Mouse (Mus musculus): ENCODE measurements at regions not wholly inside any gene's neighbourhood (a gene's known extent, or its start where the extent isn't known, plus 50 kb on each side); places are given as distances from the start of the nearest gene placed in this dataset.

GRCm38 (mm10) chr5:120325386-120325910 lies 106.1 kb upstream of the Lhx5 start:
- WGBS: 42% methylated on average over 16 of the region's 16 CpGs

DNA sequence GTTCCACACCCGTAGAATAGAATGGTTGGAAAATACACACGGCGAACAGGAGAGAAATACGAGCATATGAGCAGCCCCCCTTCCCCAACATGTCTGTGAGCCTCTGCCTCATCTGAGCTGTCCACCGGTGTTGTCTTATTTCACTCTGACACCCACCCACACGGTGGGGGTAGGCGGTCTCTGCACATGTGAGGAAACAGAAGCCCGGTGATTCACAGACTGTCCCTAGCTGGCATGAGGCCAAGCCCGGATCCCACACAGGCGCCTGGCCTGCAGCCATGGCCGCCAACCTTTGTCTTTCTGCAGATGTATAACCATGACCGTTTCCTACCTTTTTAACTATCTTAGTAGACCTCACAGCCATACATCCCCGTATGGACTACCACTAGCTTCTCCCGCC lies 99.5 kb upstream of the Lhx5 start:
- Histone ChIP-seq H3K9ac (ENCODE audit: low read length) (no peak overlapping the region), H3K36me3 (ENCODE audit: control insufficient read depth, insufficient read depth, low read length) (no peaks in the 10 kb centered on the region), H3K9me3 (replicated peaks; ENCODE audit: control insufficient read depth, low read length) (no peaks in the 10 kb centered on the region), H3K4me1 (ENCODE audit: control insufficient read depth, insufficient read depth, low read length) (no peaks in the 10 kb centered on the region), H3K4me3 (replicated peaks; ENCODE audit: low read length) (no peak overlapping the region), H3K27me3 (ENCODE audit: control insufficient read depth, insufficient read depth, low read length) (peaks cover 7% of the 10 kb centered on the region; the same call in 1 of the 2 replicates), H3K4me2 (ENCODE audit: low read depth, low read length) (no peak overlapping the region), H3K27ac (ENCODE audit: low read length) (no peak overlapping the region)
- no peak for ATAC-seq (ENCODE audit: insufficient read depth, low FRiP score)
- 57% methylated on average over 14 of the region's 14 CpGs for WGBS

More at GRCm38 (mm10) chr5:120325386-120325910, 106.1 kb upstream of the Lhx5 start:
- Histone ChIP-seq H3K36me3 (ENCODE audit: control insufficient read depth, insufficient read depth, low read length) (no peaks in the 10 kb centered on the region), H3K9me3 (replicated peaks; ENCODE audit: control insufficient read depth, low read length) (no peaks in the 10 kb centered on the region), H3K27me3 (ENCODE audit: control insufficient read depth, insufficient read depth, low read length) (peaks cover 7% of the 10 kb centered on the region; the same call in 1 of the 2 replicates), H3K4me3 (replicated peaks; ENCODE audit: low read length) (no peak overlapping the region), H3K4me2 (ENCODE audit: low read depth, low read length) (no peak overlapping the region), H3K4me1 (ENCODE audit: control insufficient read depth, insufficient read depth, low read length) (0 out of 2 replicates have a peak, but pooled peaks cover 2% of the 10 kb centered on the region), H3K27ac (ENCODE audit: low read length) (no peak overlapping the region), H3K9ac (ENCODE audit: low read length) (no peak overlapping the region)
- ATAC-seq (ENCODE audit: insufficient read depth, low FRiP score): no peak

- no peak overlapping the region for H3K4me2 ChIP-seq (ENCODE audit: low read depth, low read length)
- peaks cover 7% of the 10 kb centered on the region; the same call in 1 of the 2 replicates for H3K27me3 ChIP-seq (ENCODE audit: control insufficient read depth, insufficient read depth, low read length)
- H3K36me3 ChIP-seq (ENCODE audit: control insufficient read depth, insufficient read depth, low read length): no peaks in the 10 kb centered on the region
- H3K4me1 ChIP-seq (ENCODE audit: control insufficient read depth, insufficient read depth, low read length): no peaks in the 10 kb centered on the region
- WGBS: 70% methylated on average over 2 of the region's 2 CpGs
- ATAC-seq (ENCODE audit: insufficient read depth, low FRiP score): no peak
- H3K27ac ChIP-seq (ENCODE audit: low read length): no peak overlapping the region
- H3K9me3 ChIP-seq (replicated peaks; ENCODE audit: control insufficient read depth, low read length): no peaks in the 10 kb centered on the region
- H3K9ac ChIP-seq (ENCODE audit: low read length): no peak overlapping the region
- H3K4me3 ChIP-seq (replicated peaks; ENCODE audit: low read length): no peak overlapping the region
These were observed 92.3 kb upstream of the Lhx5 start for GRCm38 (mm10) chr5:120339162-120339561.

GRCm38 (mm10) chr5:120340696-120341231 lies 90.7 kb upstream of the Lhx5 start:
- 37% methylated on average over 3 of the region's 3 CpGs for WGBS
- no peak overlapping the region for H3K4me2 ChIP-seq (ENCODE audit: low read depth, low read length)

GRCm38 (mm10) chr5:120350461-120350860 lies 81.0 kb upstream of the Lhx5 start:
- Histone ChIP-seq H3K36me3 (ENCODE audit: control insufficient read depth, insufficient read depth, low read length) (no peaks in the 10 kb centered on the region), H3K27ac (ENCODE audit: low read length) (no peak overlapping the region), H3K9ac (ENCODE audit: low read length) (no peak overlapping the region), H3K9me3 (replicated peaks; ENCODE audit: control insufficient read depth, low read length) (no peaks in the 10 kb centered on the region), H3K4me1 (ENCODE audit: control insufficient read depth, insufficient read depth, low read length) (no peaks in the 10 kb centered on the region), H3K27me3 (ENCODE audit: control insufficient read depth, insufficient read depth, low read length) (no peaks in the 10 kb centered on the region), H3K4me3 (replicated peaks; ENCODE audit: low read length) (no peak overlapping the region), H3K4me2 (ENCODE audit: low read depth, low read length) (no peak overlapping the region)
- no peak for ATAC-seq (ENCODE audit: insufficient read depth, low FRiP score)
- 78% methylated on average over 3 of the region's 3 CpGs for WGBS

More at GRCm38 (mm10) chr5:120340696-120341231, 90.7 kb upstream of the Lhx5 start:
- Histone ChIP-seq H3K36me3 (ENCODE audit: control insufficient read depth, insufficient read depth, low read length) (no peaks in the 10 kb centered on the region), H3K4me3 (replicated peaks; ENCODE audit: low read length) (no peak overlapping the region), H3K27ac (ENCODE audit: low read length) (no peak overlapping the region), H3K4me1 (ENCODE audit: control insufficient read depth, insufficient read depth, low read length) (no peaks in the 10 kb centered on the region), H3K27me3 (ENCODE audit: control insufficient read depth, insufficient read depth, low read length) (no peaks in the 10 kb centered on the region), H3K9me3 (replicated peaks; ENCODE audit: control insufficient read depth, low read length) (no peaks in the 10 kb centered on the region), H3K9ac (ENCODE audit: low read length) (no peak overlapping the region)
- no peak for ATAC-seq (ENCODE audit: insufficient read depth, low FRiP score)

GRCm38 (mm10) chr5:120351827-120352226 lies 79.7 kb upstream of the Lhx5 start:
- Histone ChIP-seq H3K4me1 (ENCODE audit: control insufficient read depth, insufficient read depth, low read length) (no peaks in the 10 kb centered on the region), H3K27ac (ENCODE audit: low read length) (no peak overlapping the region), H3K4me3 (replicated peaks; ENCODE audit: low read length) (no peak overlapping the region), H3K4me2 (ENCODE audit: low read depth, low read length) (no peak overlapping the region), H3K36me3 (ENCODE audit: control insufficient read depth, insufficient read depth, low read length) (no peaks in the 10 kb centered on the region), H3K9me3 (replicated peaks; ENCODE audit: control insufficient read depth, low read length) (no peaks in the 10 kb centered on the region), H3K9ac (ENCODE audit: low read length) (no peak overlapping the region), H3K27me3 (ENCODE audit: control insufficient read depth, insufficient read depth, low read length) (0 out of 2 replicates have a peak, but pooled peaks cover 4% of the 10 kb centered on the region)
- ATAC-seq (ENCODE audit: insufficient read depth, low FRiP score): no peak
- 41% methylated on average over 5 of the region's 5 CpGs for WGBS

DNA sequence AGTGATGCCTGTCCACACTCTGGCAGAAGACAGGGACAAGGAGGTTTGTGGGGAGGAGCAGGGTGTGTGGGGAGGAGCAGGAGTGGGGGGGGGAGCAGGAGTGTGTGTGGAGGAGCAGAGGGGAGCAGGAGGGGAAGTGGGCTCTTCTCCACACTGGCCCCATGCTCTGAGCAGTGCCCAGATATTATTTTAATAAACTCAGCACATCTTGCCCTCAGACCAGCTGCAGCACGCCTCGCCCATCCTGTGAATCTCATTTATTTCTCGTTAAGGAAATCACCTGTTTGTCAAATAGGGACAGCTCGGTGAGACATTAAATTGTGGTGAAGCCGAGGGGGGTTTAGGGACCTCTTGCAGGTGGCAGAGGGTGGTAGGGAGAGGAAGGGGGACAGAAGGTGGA lies 77.8 kb upstream of the Lhx5 start:
- no peaks in the 10 kb centered on the region for H3K36me3 ChIP-seq (ENCODE audit: control insufficient read depth, insufficient read depth, low read length)
- WGBS: 71% methylated on average over 5 of the region's 5 CpGs

DNA sequence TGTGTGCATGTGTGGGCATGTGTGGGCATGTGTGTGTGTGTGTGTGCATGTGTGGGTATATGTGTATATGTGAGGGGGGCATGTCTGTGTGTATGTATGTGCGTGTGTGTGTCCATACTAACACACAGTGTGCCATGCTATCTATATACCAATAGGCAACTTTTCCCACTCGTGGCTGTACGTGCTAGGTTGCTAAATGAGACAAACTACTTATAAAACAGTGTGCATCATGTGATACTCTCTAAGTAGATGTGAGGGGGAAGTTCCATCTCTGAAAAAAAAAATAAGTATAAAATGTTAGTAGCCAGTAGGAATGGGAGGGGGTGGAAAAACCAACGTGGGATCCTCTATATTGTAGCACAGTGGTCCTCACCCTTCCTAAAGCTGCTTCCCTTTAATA lies 74.5 kb upstream of the Lhx5 start:
- Histone ChIP-seq H3K36me3 (ENCODE audit: control insufficient read depth, insufficient read depth, low read length) (no peaks in the 10 kb centered on the region), H3K4me3 (replicated peaks; ENCODE audit: low read length) (no peak overlapping the region), H3K27ac (ENCODE audit: low read length) (no peak overlapping the region), H3K9ac (ENCODE audit: low read length) (no peak overlapping the region), H3K4me2 (ENCODE audit: low read depth, low read length) (no peak overlapping the region), H3K27me3 (ENCODE audit: control insufficient read depth, insufficient read depth, low read length) (peaks cover 12% of the 10 kb centered on the region), H3K9me3 (replicated peaks; ENCODE audit: control insufficient read depth, low read length) (no peaks in the 10 kb centered on the region), H3K4me1 (ENCODE audit: control insufficient read depth, insufficient read depth, low read length) (no peaks in the 10 kb centered on the region)
- ATAC-seq (ENCODE audit: insufficient read depth, low FRiP score): no peak
- WGBS: 72% methylated on average over 4 of the region's 4 CpGs

More for the DNA sequence above, 77.8 kb upstream of the Lhx5 start:
- Histone ChIP-seq H3K27me3 (ENCODE audit: control insufficient read depth, insufficient read depth, low read length) (peaks cover 12% of the 10 kb centered on the region), H3K27ac (ENCODE audit: low read length) (no peak overlapping the region), H3K4me3 (replicated peaks; ENCODE audit: low read length) (no peak overlapping the region), H3K9me3 (replicated peaks; ENCODE audit: control insufficient read depth, low read length) (no peaks in the 10 kb centered on the region), H3K9ac (ENCODE audit: low read length) (no peak overlapping the region), H3K4me2 (ENCODE audit: low read depth, low read length) (no peak overlapping the region), H3K4me1 (ENCODE audit: control insufficient read depth, insufficient read depth, low read length) (no peaks in the 10 kb centered on the region)
- ATAC-seq (ENCODE audit: insufficient read depth, low FRiP score): no peak

DNA sequence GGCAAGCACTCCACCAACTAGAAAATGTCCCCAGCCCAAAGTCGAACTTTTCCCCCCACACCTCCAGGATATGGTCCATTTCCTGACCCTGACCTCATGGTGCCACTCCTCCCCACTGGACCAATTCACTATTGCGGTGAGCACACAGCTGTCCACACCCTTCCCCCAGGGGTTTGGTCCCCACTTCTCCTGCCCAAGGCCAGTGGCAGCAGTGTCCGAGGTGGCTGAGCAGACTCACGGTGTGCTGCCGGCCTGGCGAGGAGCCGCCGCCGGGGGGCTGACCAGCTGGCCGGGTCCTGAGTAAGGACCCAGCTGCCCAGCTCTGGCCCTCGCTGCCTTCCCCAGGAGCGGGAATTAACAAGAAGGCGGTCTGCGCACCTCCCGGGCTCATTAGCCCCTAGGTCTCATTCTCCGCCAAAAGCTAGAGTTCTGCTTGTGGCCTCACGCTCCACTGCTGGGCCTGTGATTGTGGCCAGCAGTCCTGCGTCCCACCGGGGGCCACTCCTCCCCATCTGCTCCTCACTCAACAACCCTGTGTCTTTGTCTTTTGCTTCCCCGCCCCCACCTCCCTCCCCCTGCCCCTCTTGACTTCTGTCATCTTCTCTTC lies 73.3 kb upstream of the Lhx5 start:
- WGBS: 18% methylated on average over 20 of the region's 20 CpGs
- Histone ChIP-seq H3K4me3 (replicated peaks; ENCODE audit: low read length) (no peak overlapping the region), H3K9ac (ENCODE audit: low read length) (no peak overlapping the region), H3K9me3 (replicated peaks; ENCODE audit: control insufficient read depth, low read length) (no peaks in the 10 kb centered on the region), H3K4me2 (ENCODE audit: low read depth, low read length) (no peak overlapping the region), H3K4me1 (ENCODE audit: control insufficient read depth, insufficient read depth, low read length) (no peaks in the 10 kb centered on the region), H3K27me3 (ENCODE audit: control insufficient read depth, insufficient read depth, low read length) (peaks cover 12% of the 10 kb centered on the region), H3K36me3 (ENCODE audit: control insufficient read depth, insufficient read depth, low read length) (no peaks in the 10 kb centered on the region), H3K27ac (ENCODE audit: low read length) (no peak overlapping the region)
- ATAC-seq (ENCODE audit: insufficient read depth, low FRiP score): no peak

All from stomach, embryonic 16.5 days (tissue).